Mouse (Mus musculus): ENCODE measurements around the gene Rgs8.

The Rgs8 gene

DNA sequence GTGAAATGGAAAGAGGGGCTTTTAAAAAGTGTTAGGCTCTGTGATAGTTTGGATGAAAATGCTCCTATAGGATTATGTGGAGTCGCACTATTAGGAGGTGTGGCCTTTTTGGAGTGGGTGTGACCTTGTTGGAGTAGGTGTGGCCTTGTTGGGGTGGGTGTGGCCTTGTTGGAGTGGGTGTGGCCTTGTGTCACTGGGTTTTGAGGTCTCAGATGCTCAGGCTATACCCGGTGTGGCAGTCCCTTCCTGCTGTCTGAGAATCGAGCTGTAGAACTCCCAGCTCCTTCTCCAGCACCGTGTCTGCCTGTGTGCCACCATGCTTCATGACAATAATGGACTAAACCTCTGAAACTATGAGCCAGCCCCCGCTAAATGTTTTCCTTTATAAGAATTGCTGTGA is 55.8 kb downstream of the Rgs8 start:
- no peak for DNase-seq (ENCODE audit: low spot score)

DNA sequence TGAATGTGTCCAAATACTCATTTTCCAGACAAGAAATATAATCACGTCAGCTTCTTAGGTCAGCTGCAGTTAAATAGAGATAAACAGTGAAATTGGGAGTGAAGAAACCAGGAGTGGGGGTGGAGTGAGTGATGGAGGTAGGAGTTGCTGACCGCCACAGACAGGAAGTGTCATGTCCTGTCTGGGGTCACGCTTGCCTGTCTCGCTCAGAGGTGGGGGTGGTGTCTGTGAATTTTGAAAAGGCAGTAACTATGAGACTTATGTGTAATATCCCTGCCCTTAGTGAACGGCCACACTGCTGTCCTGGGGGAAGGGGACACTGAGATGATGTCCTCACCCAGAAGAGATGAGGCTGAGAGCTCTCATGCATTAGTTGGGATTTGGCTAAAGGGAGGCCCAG is 56.6 kb downstream of the Rgs8 start:
- no peak for DNase-seq (ENCODE audit: low spot score)

DNA sequence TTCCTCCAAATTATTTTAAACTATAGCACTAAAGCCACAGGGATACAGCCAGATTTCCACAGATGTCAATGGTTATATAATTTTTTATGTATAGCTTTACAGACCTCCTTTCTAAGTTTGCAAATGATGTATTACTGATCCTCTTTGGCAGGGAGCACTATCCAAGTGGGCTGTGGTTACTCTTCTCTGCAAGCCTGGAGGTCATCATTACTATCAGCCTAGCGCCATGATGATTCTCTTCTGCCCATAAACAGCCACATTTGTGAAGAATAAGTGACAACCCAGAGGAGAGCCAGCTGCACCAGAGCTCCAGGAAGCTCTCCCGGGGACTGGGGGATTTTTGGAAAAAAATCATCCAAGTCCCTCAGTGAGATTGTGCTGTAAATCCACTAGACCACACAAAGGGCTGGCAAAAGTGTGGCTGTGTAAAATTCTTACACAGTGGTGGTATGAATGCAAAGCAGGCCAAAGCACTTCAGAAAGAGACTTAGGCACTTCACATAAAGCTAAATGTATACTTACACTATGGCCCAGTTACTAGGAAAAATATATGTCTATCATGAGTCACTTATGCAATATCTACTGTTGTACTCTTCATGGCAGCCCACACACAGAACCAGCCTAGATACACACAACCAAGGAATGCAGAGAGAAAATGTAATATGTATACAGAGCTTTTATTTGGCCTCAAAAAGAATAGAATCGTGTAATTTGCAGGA is 58.9 kb downstream of the Rgs8 start:
- DNase-seq (ENCODE audit: low spot score), result no peak

DNA sequence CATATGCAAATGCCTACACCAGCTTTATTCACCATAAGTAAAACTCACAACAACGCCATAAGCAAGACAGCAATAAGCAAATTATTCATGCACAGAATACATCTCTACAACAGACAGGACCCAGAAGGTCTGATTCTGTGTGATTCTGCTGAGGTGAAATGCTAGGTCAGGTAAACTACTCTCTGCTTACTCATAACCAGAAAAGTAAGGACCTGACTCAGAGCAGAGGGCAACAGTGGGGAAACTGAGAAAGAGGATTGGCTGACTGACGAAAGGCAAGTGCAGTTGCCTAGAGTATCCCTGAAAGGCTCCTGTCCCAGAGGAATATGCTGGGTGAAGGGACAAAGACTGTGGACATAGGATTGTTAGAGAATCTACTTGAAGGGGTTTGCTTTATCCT is 59.8 kb downstream of the Rgs8 start:
- DNase-seq (ENCODE audit: low spot score), result no peak

DNA sequence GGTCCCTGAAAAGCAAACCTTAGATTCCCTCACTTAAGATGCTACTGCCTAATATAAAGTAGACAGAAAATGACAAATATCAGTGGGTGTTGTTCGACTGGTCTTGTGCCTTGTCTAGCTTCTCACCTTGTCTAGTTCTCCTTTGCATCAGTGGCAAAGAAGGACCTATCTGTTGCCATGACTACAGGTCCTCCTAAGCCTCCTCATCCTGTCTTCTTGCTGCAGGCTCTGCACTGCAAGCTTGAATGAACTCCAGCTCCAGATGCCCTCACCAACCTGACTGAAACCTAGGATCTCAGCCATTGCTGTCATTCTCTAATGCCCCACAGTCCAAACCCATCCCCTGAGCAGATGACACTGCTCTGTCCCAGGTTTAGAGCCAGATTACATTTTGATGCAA is 65.2 kb downstream of the Rgs8 start:
- DNase-seq (ENCODE audit: low spot score), result no peak

DNA sequence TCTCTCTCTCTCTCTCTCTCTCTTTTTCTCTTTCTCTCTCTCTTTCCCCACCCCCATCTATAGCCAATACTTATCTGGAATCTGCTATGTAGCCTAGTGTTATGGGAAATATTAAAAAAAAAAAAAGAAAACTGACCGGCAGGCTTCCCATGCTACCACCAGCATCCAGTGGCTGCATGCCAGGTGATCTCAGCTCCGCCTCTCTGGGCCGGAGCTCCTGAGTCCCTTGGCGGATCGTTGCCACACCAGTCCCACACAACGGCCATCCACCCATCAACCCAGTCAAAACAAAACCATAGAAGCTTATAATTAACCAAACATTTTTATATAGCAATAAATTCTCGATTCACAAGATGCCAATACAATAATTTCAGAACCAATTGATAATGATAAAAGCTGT is 68.1 kb downstream of the Rgs8 start:
- no peak for DNase-seq (ENCODE audit: low spot score)

DNA sequence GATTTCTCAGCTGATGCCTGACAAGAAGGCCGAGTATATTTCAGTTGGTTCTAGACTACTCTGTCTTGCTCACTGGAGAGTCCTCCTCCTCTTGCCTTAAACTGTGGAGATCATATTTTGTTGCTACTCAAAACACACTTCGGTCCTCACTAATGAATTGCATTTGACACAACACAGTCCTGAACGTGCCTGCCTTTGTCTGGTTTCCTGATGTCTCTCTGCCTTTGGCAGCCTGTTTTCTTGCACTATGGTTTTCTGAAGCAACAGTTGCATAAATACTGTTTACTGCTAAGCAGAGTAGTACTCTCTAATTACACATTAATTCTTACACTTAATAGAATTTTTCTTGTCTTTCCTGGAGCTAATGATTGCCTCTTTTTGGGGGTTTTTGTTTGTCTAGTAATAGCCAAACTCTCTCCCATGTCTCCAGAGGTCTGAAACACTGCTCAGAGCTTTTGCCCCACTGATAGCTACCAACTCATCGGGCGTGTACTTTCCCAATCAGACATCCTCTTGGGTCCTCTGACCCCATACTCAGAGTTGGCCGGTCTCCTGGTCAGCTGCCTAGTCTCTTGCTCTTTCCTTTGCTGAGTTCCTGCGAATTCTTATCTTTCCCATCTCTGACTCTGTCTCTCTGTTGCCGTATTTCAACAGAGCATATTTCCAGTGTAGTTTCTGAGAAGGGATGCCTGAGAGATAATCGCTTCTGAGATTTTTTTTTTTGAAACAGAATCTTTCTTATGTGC is 68.9 kb downstream of the Rgs8 start:
- DNase-seq (ENCODE audit: low spot score), result no peak

DNA sequence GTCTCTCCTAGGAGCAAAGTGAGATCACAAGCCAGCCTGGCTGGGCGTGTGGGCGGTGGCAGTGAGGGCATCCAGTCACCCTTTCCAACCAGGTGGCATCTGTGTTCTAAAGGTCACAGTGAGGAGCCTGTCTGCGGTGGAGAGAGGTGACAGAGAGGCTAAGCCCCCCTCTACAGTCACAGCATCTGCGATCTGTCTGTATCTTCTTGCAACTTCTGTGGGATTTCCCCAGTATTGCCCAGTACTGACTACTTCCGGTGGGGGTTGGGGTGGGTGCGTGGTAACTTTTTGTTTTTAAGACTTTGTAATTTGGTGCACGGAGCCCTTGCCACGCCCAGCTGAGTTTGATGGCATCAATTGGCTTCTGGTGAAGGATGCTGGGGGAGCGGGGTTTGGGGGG is 70.6 kb downstream of the Rgs8 start:
- DNase-seq (ENCODE audit: low spot score), result no peak

DNA sequence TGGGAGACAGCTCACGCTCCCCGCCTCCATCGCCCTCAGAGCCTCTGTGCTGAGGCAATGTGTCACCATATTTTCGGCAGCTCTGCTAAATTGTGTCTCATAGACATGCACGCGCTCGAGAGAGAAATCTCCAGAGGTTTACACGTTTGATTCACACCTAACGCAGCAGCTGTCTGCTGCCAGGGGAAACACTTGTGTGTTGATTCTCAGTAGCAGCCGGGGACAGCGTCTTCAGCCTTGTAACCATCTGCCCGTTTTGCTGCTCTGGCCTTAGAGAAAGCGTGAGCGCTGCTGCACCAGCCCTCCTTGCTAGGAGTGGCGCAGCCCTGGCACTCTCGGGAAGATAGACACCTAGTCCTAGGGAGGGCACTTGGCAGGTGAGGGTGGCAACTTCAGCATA is 73.8 kb downstream of the Rgs8 start:
- no peak for DNase-seq (ENCODE audit: low spot score)

DNA sequence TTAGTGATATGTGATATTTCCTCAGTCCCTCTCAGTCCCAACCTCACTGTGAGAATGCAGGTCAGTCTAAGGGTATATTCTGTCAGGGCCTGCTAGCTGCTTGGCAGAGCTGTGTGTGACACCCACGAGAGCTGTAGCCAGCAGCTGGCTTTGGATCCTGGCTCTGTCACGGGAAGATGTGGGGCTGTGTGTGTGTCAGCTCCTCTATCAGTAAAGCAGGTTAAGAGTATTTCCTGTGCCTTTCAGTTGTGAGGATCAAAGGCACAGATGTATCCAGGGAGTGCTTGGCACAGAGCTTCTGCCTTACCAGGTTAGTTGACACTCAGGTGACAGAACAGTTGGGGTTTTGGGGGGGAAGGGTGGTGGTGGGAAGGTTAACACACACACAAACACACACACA is 77.0 kb downstream of the Rgs8 start:
- DNase-seq (ENCODE audit: low spot score), result no peak

DNA sequence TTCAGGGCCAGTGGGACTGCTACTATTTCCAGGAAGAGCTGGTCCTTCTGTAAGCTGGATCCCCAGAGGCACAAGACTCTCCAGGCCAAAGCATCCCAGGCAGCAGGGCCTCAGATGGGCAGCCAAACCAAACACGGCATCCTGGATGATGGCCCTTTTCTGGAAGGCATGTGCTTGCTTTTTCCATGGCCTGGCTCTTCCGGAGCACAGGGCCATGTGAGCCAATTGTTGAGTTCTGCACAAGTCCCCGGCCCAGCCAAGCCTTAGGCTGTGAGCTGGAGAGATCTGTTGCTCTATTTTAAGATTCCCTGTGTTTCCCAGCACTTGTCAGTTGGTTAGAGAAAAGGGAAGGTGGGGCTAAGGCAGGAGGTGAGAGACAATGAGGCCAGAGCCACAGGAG is 77.8 kb downstream of the Rgs8 start:
- DNase-seq (ENCODE audit: low spot score), result no peak

DNA sequence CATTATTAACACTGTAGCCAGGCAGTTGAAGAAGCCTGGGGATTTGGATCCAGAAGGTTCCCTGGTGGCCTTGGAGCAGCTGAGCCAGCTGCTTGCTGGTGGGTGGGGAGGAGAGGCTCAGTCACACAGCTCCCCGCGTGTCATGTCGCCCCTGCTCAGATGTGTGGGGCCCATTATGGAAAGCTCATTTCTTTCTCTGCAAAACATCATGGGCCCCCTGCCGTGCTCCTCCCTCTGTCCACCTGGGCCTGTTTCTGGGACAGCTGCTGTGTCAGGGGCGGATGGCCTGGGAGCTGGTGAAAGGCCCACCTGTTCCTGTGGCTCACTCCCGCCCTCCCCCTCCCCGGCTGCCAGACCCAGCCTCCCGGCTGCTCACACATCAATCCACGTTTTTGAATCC is 80.4 kb downstream of the Rgs8 start:
- DNase-seq (ENCODE audit: low spot score), result no peak

DNA sequence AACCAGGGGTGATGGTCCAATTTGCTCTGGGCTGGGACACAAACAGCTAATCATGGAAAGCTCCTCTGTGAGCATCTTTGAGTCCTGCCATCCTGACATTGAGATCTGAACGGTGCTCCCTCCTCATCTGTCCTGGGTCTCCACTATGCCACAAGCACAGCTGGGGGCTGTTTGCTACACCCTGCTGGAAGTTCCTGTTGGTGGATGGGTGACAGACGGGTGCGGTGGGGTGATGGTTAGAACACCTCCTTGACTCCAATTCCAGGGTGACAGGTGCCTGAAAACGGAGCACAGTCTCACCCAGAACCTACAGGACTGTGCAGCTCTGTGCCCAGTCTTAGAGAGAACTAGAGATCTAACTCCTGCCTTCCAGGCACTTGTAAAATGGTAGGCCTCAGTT is 82.0 kb downstream of the Rgs8 start:
- no peak for DNase-seq (ENCODE audit: low spot score)

DNA sequence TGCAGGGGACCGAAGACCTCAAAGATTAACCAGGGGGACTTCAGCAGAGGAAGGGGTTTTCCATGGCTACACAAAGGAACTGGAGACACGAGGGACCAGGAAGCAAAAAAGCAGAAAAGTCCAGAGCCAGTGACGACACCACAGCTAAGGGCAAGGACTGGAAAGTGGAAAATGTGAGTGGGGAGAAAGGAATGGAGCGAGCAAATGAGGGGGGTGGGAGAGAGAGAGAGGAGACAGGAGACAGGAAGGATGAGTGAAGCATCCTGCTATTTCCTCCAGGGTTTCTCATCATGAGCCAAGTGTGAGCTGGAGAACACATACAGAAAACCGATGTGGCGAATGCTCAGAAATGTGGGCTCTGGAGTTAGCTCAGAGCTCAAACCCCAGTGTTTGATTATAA is 83.3 kb downstream of the Rgs8 start:
- DNase-seq (ENCODE audit: low spot score), result no peak

DNA sequence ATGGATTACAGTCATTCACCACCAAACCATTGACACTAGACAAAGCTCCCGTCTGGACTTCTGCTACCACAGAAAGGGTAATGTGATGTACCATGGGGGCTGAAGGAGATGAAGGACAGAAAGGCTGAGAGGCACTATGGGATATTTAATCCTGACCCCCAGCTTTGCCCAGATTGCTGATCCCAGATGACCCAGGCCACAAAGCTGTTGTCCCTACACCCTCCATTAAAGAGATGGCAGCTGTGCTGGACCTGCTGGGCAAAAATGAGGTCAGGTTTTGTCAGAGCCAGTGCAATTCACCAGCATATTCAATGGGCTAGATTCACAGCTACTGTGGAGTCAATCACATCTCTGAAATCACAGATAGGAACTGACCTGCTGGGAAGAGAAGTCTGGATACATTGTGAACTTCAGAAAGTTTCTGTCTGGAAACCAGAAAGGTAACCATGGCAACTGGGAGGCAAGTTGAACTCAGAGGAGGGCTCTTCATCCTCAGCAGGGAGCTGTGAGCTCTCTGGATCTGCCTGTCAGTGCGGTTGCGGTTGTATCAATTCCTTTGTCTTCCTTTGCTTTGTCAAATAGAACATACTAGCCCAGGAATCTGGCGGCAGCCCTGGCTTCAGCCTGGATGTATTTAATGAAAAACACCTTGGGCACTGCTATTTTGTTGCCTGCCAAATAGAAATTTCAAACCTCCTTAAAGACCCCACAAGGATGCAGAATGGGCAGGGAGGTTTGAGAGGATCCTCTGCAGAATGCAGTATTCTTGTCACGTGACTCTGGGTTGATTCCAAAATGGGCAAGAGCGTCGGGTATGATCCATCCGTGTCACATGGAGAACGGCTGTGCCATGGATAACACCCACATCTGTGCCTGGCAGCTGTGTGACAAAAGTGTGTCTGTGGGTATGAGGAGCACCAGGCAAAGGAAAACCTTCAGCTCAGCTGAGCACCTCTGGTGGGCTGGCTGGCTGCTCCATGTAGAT is 84.6 kb downstream of the Rgs8 start:
- no peak for DNase-seq (ENCODE audit: low spot score)

DNA sequence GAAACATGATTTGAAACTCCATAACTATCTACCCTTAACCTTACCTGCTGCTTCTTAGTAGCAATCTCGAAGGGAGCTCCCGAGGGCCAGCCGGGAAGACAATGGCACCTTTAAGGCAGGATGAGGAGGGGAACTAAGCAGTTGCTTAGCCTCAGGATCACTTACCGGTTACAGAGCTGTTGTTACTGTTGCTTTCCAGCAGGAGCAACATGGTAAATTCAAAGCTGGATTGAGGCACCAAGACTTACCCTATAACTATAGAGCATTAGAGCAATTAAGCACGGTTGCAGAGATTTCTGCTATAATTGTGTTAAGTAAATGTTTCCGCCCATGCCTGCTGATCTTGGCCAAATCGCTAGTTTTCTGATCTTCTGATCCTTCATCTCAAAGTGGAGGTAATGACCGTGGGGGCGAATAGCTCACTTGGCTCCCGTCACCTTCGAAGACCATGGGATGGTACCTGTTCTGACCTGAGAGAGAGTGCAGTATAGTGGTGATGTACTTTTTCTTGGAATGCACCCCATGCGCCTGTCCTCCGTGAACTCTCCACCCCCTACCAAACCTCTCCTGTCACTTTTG is 86.7 kb downstream of the Rgs8 start:
- no peak for DNase-seq (ENCODE audit: low spot score)

DNA sequence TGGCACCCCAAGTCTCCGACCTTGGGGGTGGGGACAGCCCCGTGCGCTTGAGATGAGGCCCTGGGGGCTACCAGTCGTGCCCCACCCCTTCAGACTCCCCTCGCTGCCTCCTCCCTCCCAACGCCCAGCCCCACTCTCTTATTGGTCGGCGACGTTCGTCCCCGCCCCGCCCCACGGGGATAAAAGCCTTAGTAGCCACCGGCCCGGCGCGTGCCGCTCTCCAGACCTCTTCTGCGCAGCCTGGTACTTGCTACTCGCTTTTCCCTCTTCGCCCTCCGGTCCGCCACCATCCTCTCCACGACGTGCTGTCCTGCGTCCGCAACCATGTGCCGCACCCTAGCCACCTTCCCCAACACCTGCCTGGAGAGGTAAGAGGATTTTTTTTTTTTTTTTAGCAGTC is 87.3 kb downstream of the Rgs8 start, which contains the start of gene Rgs16:
Rgs16 (plus strand) TSS at position 205 of the 400 bp plus-strand sequence.
- peak; percentile 78 for DNase-seq (ENCODE audit: low spot score)

DNA sequence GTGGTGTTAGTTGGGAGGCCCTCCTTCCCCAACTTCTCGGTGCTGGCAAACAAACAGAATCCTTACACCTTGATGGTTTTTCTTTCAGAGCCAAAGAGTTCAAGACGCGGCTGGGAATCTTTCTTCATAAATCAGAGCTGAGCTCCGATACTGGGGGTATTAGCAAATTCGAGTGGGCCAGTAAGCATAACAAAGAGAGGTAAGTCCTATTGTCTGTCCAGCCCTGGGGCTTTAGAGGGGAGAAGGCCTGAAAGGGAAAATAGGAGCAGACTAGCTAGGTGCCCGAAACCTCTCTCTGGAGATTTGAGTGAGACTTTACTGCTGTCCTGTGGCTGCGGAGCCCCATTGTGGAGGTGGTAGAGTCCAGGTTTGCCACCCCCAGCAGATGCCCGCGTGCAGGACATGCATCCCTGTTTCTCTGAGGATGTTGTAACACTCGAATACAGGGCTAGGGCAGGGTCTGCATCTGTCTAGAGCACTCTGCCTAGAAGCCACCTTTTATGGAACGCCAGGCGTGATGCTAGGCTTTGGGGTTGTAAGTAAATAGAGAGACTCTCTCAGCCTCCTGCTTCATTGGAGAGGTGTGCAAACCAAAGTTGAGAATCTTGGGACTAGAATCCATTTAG is 88.1 kb downstream of the Rgs8 start:
- DNase-seq (ENCODE audit: low spot score), result no peak

DNA sequence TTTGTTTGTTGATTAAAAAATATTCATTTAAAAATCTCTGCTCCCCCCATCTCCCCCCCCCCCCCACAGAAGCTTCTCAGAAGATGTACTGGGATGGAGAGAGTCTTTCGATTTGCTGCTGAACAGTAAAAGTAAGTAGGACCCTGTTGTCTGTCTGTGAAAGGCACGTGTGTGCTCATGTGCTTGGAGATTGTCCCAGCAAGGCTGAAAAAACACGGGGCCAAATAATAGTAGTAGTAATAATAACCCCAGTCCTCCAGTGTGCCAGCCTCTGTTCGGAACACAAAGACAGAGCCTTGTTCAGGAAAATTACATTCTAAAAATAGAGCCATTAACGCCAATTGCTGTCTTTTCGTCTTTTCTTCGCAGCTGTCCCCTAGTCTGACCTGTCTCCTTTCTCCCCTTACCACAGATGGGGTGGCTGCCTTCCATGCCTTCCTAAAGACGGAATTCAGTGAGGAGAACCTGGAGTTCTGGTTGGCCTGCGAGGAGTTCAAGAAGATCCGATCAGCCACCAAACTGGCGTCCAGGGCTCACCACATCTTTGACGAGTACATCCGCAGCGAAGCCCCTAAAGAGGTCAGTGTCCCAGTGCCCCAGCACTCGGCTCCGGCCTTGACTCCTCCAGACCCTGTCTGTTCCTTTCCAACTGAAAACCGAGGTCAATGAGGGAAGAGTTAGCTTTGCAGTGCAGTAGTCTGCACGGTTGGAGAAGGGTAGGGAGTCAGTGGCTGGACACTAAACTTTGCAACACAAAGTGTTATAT is 88.9 kb downstream of the Rgs8 start:
- DNase-seq (ENCODE audit: low spot score), result no peak

DNA sequence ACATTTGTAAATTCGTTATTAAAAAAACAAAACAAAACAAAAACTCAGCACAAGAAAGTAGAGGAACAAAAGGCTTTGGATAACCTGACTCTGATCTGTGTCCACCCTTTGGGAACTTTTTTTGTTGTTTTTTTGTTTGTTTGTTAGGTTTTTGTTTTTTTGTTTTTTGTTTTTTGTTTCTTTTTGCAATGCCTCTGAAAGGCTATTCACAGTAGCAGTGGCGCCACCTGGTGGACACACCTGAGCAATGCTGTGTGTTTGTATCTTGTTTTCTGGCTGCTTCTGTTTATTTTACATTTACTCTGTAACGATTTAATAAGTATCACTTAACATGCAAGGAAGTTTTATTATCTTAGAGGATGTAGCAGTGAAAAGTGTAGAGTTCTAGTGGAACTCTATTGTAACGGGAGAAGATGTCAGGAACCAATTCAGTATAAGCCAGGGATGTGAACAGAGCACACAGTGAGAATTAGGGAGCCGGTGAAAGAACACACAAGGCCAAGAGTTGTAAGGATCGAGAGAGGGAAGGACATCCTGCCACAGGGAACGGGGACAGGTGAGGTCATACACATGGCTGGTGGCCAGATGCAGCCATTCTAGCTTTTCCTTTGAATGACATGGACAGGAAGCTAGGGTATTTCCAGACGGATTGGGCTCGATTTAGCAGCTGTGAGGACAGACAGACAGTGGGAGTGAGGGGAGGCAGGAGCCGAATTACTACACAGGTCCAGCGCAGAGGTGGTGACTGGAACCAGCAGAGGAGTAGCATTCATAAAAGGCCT is 89.7 kb downstream of the Rgs8 start:
- no peak for DNase-seq (ENCODE audit: low spot score)
